Mouse (Mus musculus): Measurements from ENCODE around the gene Sgo2b.

GRCm38 (mm10) chr8:63921257-63921960 lies 30.6 kb downstream of the Sgo2b start:
- TF ChIP-seq CTCF (conservative IDR thresholded peaks at IDR 0.05; ENCODE audit: insufficient read depth, insufficient read length, low read depth, low read length) (no peak), POLR2A (IDR thresholded peaks at IDR 0.05; ENCODE audit: low read depth, low read length) (no peak)

All from kidney, adult 2 months (tissue).